Mouse (Mus musculus) heart, embryonic 15.5 days (tissue): Measurements from ENCODE around the gene D11Wsu47e. TPM values are rescaled to one million over a fixed set of nuclear protein-coding genes. Genes with fewer than 3 reads are reported as not detected.

Experiments
- ATAC-seq: fragments of 200-750 bp; cut with Nextera tagmentation; replicated peaks from 2 replicates; pipeline ENCODE4 v1.8.0; 2017; ENCODE audit warnings: low read depth, moderate TSS enrichment; ENCODE audit not compliant: insufficient number of reproducible peaks, insufficient read depth, low FRiP score
- H3K27ac ChIP-seq: fragments of 300-500 bp; sonication (generic); 2 replicates; pipeline ENCODE4 v1.5.1; 2015; ENCODE audit warnings: mild to moderate bottlenecking, inconsistent platforms
- H3K27me3 ChIP-seq: fragments of 300-500 bp; sonication (generic); 2 replicates; pipeline ENCODE4 v1.6.1; 2015; ENCODE audit warnings: inconsistent platforms
- H3K36me3 ChIP-seq: fragments of 300-500 bp; sonication (generic); 2 replicates; pipeline ENCODE4 v1.6.1; 2015; ENCODE audit warnings: mild to moderate bottlenecking, inconsistent platforms
- H3K4me1 ChIP-seq: fragments of 300-500 bp; sonication (generic); replicated peaks from 2 replicates; pipeline ENCODE4 v1.6.1; 2015; ENCODE audit warnings: inconsistent platforms
- H3K4me2 ChIP-seq: fragments of 300-500 bp; sonication (generic); 2 replicates; pipeline ENCODE4 v1.6.1; 2015; ENCODE audit warnings: inconsistent platforms, mild to moderate bottlenecking, moderate library complexity
- H3K4me3 ChIP-seq: fragments of 300-500 bp; sonication (generic); 2 replicates; pipeline ENCODE4 v1.5.1; 2015; ENCODE audit warnings: mild to moderate bottlenecking, inconsistent platforms
- H3K9ac ChIP-seq: fragments of 300-500 bp; sonication (generic); 2 replicates; pipeline ENCODE4 v1.6.1; 2015; ENCODE audit warnings: mild to moderate bottlenecking, inconsistent platforms
- H3K9me3 ChIP-seq: fragments of 300-500 bp; sonication (generic); replicated peaks from 2 replicates; pipeline ENCODE4 v1.6.1; 2016; ENCODE audit warnings: inconsistent platforms
- WGBS: fragments of 180-500 bp; shearing (Covaris S2); methylation state at CpG from one replicate; pipeline ENCODE4 v1.1.7; 2015; ENCODE audit warnings: mixed read lengths; 5-methylcytosine and 5-hydroxymethylcytosine counted together
- polyA plus RNA-seq: library from polyadenylated mRNA; unstranded; fragments of >200 nt; fragmentation: Nextera tagmentation; extraction: Ambion mirVana; gene quantifications from 2 replicates; pipeline ENCODE4 v1.2.1, GENCODE M21; 2015

Gene D11Wsu47e
- polyA plus RNA-seq, 1 experiment from 2014 or later = 13.8 TPM

- Histone ChIP-seq H3K27ac (peak overlapping the region; percentile 98), H3K4me1 (peaks cover 43% of the 10 kb centered on the region), H3K36me3 (peaks cover 5% of the 10 kb centered on the region), H3K27me3 (no peaks in the 10 kb centered on the region), H3K9ac (peak overlapping the region; percentile 95), H3K9me3 (no peaks in the 10 kb centered on the region), H3K4me2 (peak overlapping the region; percentile 87), H3K4me3 (peak overlapping the region; percentile 98)
- under 1% methylated on average over 37 of the region's 38 CpGs for WGBS
- no peak; the same call in none of the 2 replicates for ATAC-seq
These were observed 620 bp upstream of the D11Wsu47e start for GRCm38 (mm10) chr11:113683627-113683956.

GRCm38 (mm10) chr11:113684707-113685426 lies 655 bp downstream of the D11Wsu47e start:
- Histone ChIP-seq H3K27ac (peak overlapping the region; percentile 98), H3K4me3 (peak overlapping the region; percentile 98), H3K36me3 (peaks cover 18% of the 10 kb centered on the region), H3K9ac (peak overlapping the region; percentile 85), H3K4me2 (peak overlapping the region; percentile 84), H3K27me3 (no peaks in the 10 kb centered on the region), H3K9me3 (no peaks in the 10 kb centered on the region), H3K4me1 (peaks cover 39% of the 10 kb centered on the region)
- ATAC-seq = no peak
- 40% methylated on average over 25 of the region's 25 CpGs for WGBS

GRCm38 (mm10) chr11:113687031-113687430 lies 2.8 kb downstream of the D11Wsu47e start:
- Histone ChIP-seq H3K4me1 (peaks cover 24% of the 10 kb centered on the region), H3K27me3 (no peaks in the 10 kb centered on the region), H3K9ac (no peak overlapping the region), H3K4me2 (no peak overlapping the region), H3K36me3 (peaks cover 29% of the 10 kb centered on the region), H3K9me3 (no peaks in the 10 kb centered on the region), H3K4me3 (no peak overlapping the region), H3K27ac (no peak overlapping the region)
- no peak for ATAC-seq
- 88% methylated on average over 2 of the region's 2 CpGs for WGBS

- Histone ChIP-seq H3K4me3 (no peak overlapping the region), H3K27me3 (no peaks in the 10 kb centered on the region), H3K9me3 (no peaks in the 10 kb centered on the region), H3K4me2 (no peak overlapping the region), H3K9ac (no peak overlapping the region), H3K27ac (no peak overlapping the region), H3K36me3 (peaks cover 55% of the 10 kb centered on the region), H3K4me1 (peaks cover 10% of the 10 kb centered on the region)
- ATAC-seq = no peak
- WGBS = 87% methylated on average over 12 of the region's 12 CpGs
These were observed 6.3 kb downstream of the D11Wsu47e start for GRCm38 (mm10) chr11:113690506-113690905.

DNA sequence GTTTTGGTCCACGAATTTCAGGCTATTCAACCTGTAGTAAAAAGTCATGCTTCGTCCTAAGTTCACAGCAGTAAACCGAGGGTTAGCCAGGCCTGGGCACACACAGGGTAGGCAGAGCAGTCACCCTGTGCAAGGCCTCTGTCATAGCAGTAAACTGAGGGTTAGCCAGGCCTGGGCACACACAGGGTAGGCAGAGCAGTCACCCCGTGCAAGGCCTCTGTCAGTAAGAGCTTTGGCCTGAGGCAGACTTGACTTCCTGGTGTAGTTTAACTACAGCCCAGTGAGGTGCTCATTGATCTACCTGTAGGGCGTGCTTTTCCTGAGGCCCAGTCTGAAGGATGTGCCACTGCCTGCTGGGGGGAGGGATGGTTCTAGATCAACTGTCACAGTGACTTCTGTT lies 7.1 kb downstream of the D11Wsu47e start:
- ATAC-seq = no peak
- no peak overlapping the region for H3K9ac ChIP-seq
- peaks cover 62% of the 10 kb centered on the region for H3K36me3 ChIP-seq
- 87% methylated on average over 5 of the region's 5 CpGs for WGBS
- H3K27me3 ChIP-seq = no peaks in the 10 kb centered on the region
- no peak overlapping the region for H3K27ac ChIP-seq
- H3K4me1 ChIP-seq = peaks cover 7% of the 10 kb centered on the region; the same call in 1 of the 2 replicates
- H3K4me2 ChIP-seq = no peak overlapping the region
- H3K9me3 ChIP-seq = no peaks in the 10 kb centered on the region
- H3K4me3 ChIP-seq = no peak overlapping the region

GRCm38 (mm10) chr11:113691851-113692250 lies 7.6 kb downstream of the D11Wsu47e start:
- H3K4me2 ChIP-seq = no peak overlapping the region
- H3K36me3 ChIP-seq = peaks cover 62% of the 10 kb centered on the region
- H3K9ac ChIP-seq = no peak overlapping the region
- no peak overlapping the region for H3K4me3 ChIP-seq
- 77% methylated on average over 3 of the region's 3 CpGs for WGBS
- H3K4me1 ChIP-seq = peaks cover 3% of the 10 kb centered on the region; the same call in 1 of the 2 replicates
- no peak for ATAC-seq
- no peak overlapping the region for H3K27ac ChIP-seq
- no peaks in the 10 kb centered on the region for H3K9me3 ChIP-seq
- no peaks in the 10 kb centered on the region for H3K27me3 ChIP-seq

- no peak overlapping the region for H3K4me3 ChIP-seq
- H3K27ac ChIP-seq = no peak overlapping the region
- no peak overlapping the region for H3K9ac ChIP-seq
- no peak overlapping the region for H3K4me2 ChIP-seq
- no peaks in the 10 kb centered on the region for H3K4me1 ChIP-seq
- 76% methylated on average over 5 of the region's 5 CpGs for WGBS
- ATAC-seq = no peak
- no peaks in the 10 kb centered on the region for H3K9me3 ChIP-seq
- H3K27me3 ChIP-seq = no peaks in the 10 kb centered on the region
- H3K36me3 ChIP-seq = peaks cover 30% of the 10 kb centered on the region
These were observed 13.4 kb downstream of the D11Wsu47e start for GRCm38 (mm10) chr11:113697571-113697970.

GRCm38 (mm10) chr11:113698013-113698545 lies 13.9 kb downstream of the D11Wsu47e start:
- no peak overlapping the region for H3K4me2 ChIP-seq
- H3K27me3 ChIP-seq = no peaks in the 10 kb centered on the region
- H3K9ac ChIP-seq = no peak overlapping the region
- H3K4me1 ChIP-seq = no peaks in the 10 kb centered on the region
- H3K27ac ChIP-seq = no peak overlapping the region
- H3K36me3 ChIP-seq = peaks cover 24% of the 10 kb centered on the region
- no peak for ATAC-seq
- H3K9me3 ChIP-seq = no peaks in the 10 kb centered on the region
- 76% methylated on average over 12 of the region's 12 CpGs for WGBS
- no peak overlapping the region for H3K4me3 ChIP-seq

DNA sequence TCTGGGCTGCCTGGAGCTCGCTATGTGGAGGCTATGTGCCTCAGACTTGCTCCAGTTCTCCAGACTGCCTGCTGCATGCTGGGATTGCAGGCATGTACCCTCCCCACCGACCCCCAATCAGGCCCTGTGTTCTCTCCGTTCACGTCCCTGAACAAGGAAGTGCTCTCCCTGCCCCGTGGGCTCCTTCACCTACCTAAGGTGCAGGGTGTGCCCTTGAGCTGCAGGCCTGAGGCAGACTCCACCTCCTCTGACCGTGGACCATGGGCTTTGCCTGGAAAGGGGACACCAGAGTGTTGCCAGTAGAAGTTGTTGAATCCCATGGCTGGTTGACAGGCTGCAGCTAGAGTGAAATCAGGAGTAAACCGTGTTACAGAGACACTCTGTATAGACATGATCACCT lies 15.4 kb downstream of the D11Wsu47e start:
- ATAC-seq = no peak
- Histone ChIP-seq H3K27me3 (no peaks in the 10 kb centered on the region), H3K4me1 (0 out of 2 replicates have a peak, but pooled peaks cover 4% of the 10 kb centered on the region), H3K9ac (no peak overlapping the region), H3K4me3 (no peak overlapping the region), H3K36me3 (peaks cover 16% of the 10 kb centered on the region; the same call in 1 of the 2 replicates), H3K9me3 (no peaks in the 10 kb centered on the region), H3K27ac (no peak overlapping the region), H3K4me2 (no peak overlapping the region)
- WGBS = 77% methylated on average over 7 of the region's 7 CpGs

GRCm38 (mm10) chr11:113703758-113704157 lies 19.5 kb downstream of the D11Wsu47e start:
- no peaks in the 10 kb centered on the region for H3K36me3 ChIP-seq
- 0 out of 2 replicates have a peak, but pooled peaks cover 4% of the 10 kb centered on the region for H3K4me1 ChIP-seq
- no peak overlapping the region for H3K9ac ChIP-seq
- H3K27ac ChIP-seq = no peak overlapping the region
- no peak overlapping the region for H3K4me3 ChIP-seq
- no peaks in the 10 kb centered on the region for H3K9me3 ChIP-seq
- WGBS = 32% methylated on average over 5 of the region's 5 CpGs
- peak; percentile 23; the same call in 1 of the 2 replicates for ATAC-seq
- H3K27me3 ChIP-seq = no peaks in the 10 kb centered on the region
- H3K4me2 ChIP-seq = no peak overlapping the region

GRCm38 (mm10) chr11:113705966-113706652 lies 21.9 kb downstream of the D11Wsu47e start:
- no peaks in the 10 kb centered on the region for H3K27me3 ChIP-seq
- no peak overlapping the region for H3K4me2 ChIP-seq
- no peak overlapping the region for H3K4me3 ChIP-seq
- peaks cover 21% of the 10 kb centered on the region for H3K4me1 ChIP-seq
- no peak for ATAC-seq
- H3K36me3 ChIP-seq = no peaks in the 10 kb centered on the region
- H3K9me3 ChIP-seq = no peaks in the 10 kb centered on the region
- WGBS = 75% methylated on average over 15 of the region's 15 CpGs
- no peak overlapping the region for H3K9ac ChIP-seq
- H3K27ac ChIP-seq = no peak overlapping the region
